Mouse (Mus musculus) T-cell, adult 66 days (primary cell): ENCODE data around the gene Cep104. TPM values are rescaled to one million over a fixed set of nuclear protein-coding genes. Genes with fewer than 3 reads are reported as not detected.

Source experiments
- total RNA-seq, 2 experiments: library from RNA; stranded (reverse); gene quantifications; 3 replicates in 1 of 2; 4 replicates in 1 of 2; pipeline ENCODE4 v1.2.4; 2023

Cep104 gene
- 10 to 100 TPM; 15.6 to 21.1 TPM for total RNA-seq

GRCm38 (mm10) chr4:153974431-153975291 is at the start of gene Cep104, which contains the start of gene Dffb:
TSS of gene Cep104 (plus strand) at chr4:153975194.
TSS of gene Dffb (minus strand) at chr4:153975126.

GRCm38 (mm10) chr4:153956569-153957405 is 18.2 kb upstream of the Cep104 start, which contains the start of gene A430005L14Rik:
TSS of gene A430005L14Rik (plus strand) at chr4:153957237.

DNA sequence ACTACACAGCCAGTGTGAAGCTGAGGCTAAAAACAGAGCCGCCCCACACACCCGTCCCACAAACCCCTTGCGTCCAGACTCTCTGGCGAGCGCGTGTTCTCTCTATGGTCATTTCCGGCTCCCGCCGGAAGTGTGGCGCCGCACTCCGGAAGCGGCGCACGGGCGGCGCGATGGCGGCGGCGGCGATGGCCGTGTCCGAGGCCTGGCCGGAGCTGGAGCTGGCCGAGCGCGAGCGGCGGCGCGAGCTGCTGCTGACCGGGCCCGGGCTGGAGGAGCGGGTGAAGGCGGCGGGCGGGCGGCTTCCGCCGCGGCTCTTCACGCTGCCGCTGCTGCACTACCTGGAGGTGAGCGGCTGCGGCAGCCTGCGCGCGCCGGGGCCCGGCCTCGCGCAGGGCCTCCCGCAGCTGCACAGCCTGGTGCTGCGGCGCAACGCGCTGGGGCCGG is 36.7 kb downstream of the Cep104 start, which contains the start of gene Lrrc47:
Gene Lrrc47, plus strand, starts transcription at position 86 of the 444 bp plus-strand sequence.

DNA sequence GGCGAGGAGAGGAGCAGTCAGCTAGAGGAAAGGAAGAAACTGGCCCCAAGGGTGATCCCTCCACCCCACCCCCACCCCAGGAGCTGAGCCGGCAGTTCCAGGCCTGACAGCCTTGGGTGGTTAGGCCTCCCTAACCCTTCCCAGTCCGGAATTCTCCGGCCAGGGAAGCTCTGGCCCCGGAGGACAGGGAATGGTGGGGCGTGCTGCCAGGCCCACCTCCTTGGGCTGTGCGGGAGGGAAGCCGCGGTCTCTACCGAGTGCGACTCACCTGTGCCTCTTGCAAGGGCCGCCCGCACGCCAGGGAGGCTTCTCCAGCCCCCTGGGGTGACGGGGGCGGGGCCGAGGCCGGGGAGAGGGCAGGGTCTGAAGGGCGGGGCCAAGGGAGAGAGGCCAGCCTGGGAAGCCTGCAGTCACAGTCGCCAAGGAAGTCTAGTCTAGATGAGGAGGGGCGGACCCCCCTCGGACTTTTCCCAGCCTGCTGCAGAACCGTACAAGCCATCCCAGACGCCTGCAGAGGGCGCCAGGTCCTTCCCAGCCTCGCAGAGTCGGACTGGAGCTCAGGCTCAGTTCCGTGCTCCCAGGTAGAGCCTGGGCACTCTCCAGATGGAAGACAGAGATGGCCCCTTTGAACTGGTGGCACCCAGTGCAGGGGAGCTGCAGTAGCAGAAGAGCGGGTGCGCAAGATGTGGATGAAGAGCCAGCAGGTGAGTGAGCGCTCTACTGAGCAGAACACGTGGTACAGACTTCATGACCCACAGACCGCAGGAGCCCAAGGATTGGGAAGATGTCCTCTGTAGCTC is 50.8 kb downstream of the Cep104 start, which contains the start of gene Smim1:
Gene Smim1, minus strand, starts transcription at position 590 of the 800 bp plus-strand sequence.

DNA sequence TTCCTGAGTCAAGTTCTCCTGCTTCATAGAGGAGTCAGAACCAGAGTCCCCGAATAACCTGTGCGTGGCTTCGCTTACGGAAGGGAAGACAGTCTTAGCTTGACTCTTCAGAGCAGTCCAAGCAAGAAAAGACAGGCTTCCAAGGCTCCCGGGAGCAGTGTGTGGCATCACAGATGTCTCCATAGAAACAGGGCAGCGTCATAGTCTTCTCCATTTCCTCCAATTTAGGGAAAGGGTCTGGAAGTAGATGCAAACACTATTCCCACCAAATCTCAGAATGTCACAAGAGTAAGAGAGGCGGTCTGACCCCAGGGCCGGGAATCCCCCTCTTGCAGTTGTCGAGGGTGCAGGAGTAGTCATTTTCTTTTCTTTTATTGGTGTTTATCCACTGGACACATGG is 67.6 kb downstream of the Cep104 start, which contains the start of gene Ccdc27:
Gene Ccdc27, minus strand, starts transcription at position 101 of the 400 bp plus-strand sequence.

Other genes starting within 250 kb of the Cep104 start
- gene A430005L14Rik, start 18.0 kb upstream of the Cep104 start, total RNA-seq: 10 to 100 TPM; 18.9 to 24.3 TPM
- gene Dffb, start 68 bp upstream of the Cep104 start, total RNA-seq: 10 to 100 TPM; 30.7 to 37.0 TPM
- 10 to 100 TPM; 65.8 to 68.6 TPM for gene Lrrc47, start 36.5 kb downstream of the Cep104 start, total RNA-seq
- not detected for gene Smim1, start 51.0 kb downstream of the Cep104 start, total RNA-seq
- not detected for gene Ccdc27, start 67.5 kb downstream of the Cep104 start, total RNA-seq
- gene Trp73, start 165.0 kb downstream of the Cep104 start, total RNA-seq: not detected
- 10 to 100 TPM; 18.6 to 21.9 TPM for gene Wrap73, start 167.2 kb downstream of the Cep104 start, total RNA-seq
- gene Tprgl, start 185.5 kb downstream of the Cep104 start, total RNA-seq: 100 to 1,000 TPM; 179 to 184 TPM
- gene Megf6, start 195.5 kb downstream of the Cep104 start, total RNA-seq: under 1 TPM in 1 of 2 experiments, not detected in 1; 0.09 TPM